Mouse (Mus musculus): ENCODE measurements around the gene Aip. TPM values are rescaled to one million over a fixed set of nuclear protein-coding genes. Genes with fewer than 3 reads are reported as not detected.

Gene Aip
- polyA plus RNA-seq, 1 experiment = 53.5 TPM

GRCm38 (mm10) chr19:4082219-4082965 lies 43.3 kb downstream of the Aip start:
- Histone ChIP-seq H3K27ac (ENCODE audit: control insufficient read depth, insufficient read depth, low read depth, low read length, poor library complexity) (no peak overlapping the region), H3K4me1 (ENCODE audit: control insufficient read depth, insufficient read depth, low read length) (no peaks in the 10 kb centered on the region; the same call in 1 of the 2 replicates), H3K4me3 (replicated peaks; ENCODE audit: control insufficient read depth, low read depth, low read length) (no peak overlapping the region)
- TF ChIP-seq CTCF (IDR thresholded peaks at IDR 0.05; ENCODE audit: control insufficient read depth, insufficient read depth, low read length) (no peak), POLR2A (IDR thresholded peaks at IDR 0.05; ENCODE audit: borderline replicate concordance, control insufficient read depth, low read depth, low read length) (no peak)
- 83% methylated on average over 11 of the region's 11 CpGs for WGBS

GRCm38 (mm10) chr19:4081394-4081793 lies 44.3 kb downstream of the Aip start, which contains the start of gene Cabp2:
Gene Cabp2, plus strand, starts transcription at chr19:4081578.
- TF ChIP-seq CTCF (IDR thresholded peaks at IDR 0.05; ENCODE audit: control insufficient read depth, insufficient read depth, low read length) = no peak
- TF ChIP-seq POLR2A (IDR thresholded peaks at IDR 0.05; ENCODE audit: borderline replicate concordance, control insufficient read depth, low read depth, low read length) = no peak
- Histone ChIP-seq H3K27ac (ENCODE audit: control insufficient read depth, insufficient read depth, low read depth, low read length, poor library complexity) (no peak within 1 kb of the TSS; the same call in 1 of the 2 replicates), H3K4me3 (replicated peaks; ENCODE audit: control insufficient read depth, low read depth, low read length) (no peak within 1 kb of the TSS), H3K4me1 (ENCODE audit: control insufficient read depth, insufficient read depth, low read length) (no peaks in the 10 kb centered on the region; the same call in 1 of the 2 replicates)
- WGBS = 66% methylated on average over 3 of the region's 3 CpGs

GRCm38 (mm10) chr19:4080511-4081009 lies 45.1 kb downstream of the Aip start:
- Histone ChIP-seq H3K4me1 (ENCODE audit: control insufficient read depth, insufficient read depth, low read length) (no peaks in the 10 kb centered on the region; the same call in 1 of the 2 replicates), H3K27ac (ENCODE audit: control insufficient read depth, insufficient read depth, low read depth, low read length, poor library complexity) (no peak overlapping the region; the same call in 1 of the 2 replicates), H3K4me3 (replicated peaks; ENCODE audit: control insufficient read depth, low read depth, low read length) (no peak overlapping the region)
- whole genome bisulfite sequencing = 41% methylated on average over 8 of the region's 8 CpGs
- no peak for TF ChIP-seq POLR2A (IDR thresholded peaks at IDR 0.05; ENCODE audit: borderline replicate concordance, control insufficient read depth, low read depth, low read length)
- TF ChIP-seq CTCF (IDR thresholded peaks at IDR 0.05; ENCODE audit: control insufficient read depth, insufficient read depth, low read length) = peak; percentile 44

GRCm38 (mm10) chr19:4079594-4079993 lies 46.1 kb downstream of the Aip start:
- no peak overlapping the region for H3K27ac ChIP-seq (ENCODE audit: control insufficient read depth, insufficient read depth, low read depth, low read length, poor library complexity)
- H3K4me1 ChIP-seq (ENCODE audit: control insufficient read depth, insufficient read depth, low read length) = no peaks in the 10 kb centered on the region; the same call in 1 of the 2 replicates
- H3K4me3 ChIP-seq (replicated peaks; ENCODE audit: control insufficient read depth, low read depth, low read length) = no peak overlapping the region
- TF ChIP-seq POLR2A (IDR thresholded peaks at IDR 0.05; ENCODE audit: borderline replicate concordance, control insufficient read depth, low read depth, low read length) (no peak), CTCF (IDR thresholded peaks at IDR 0.05; ENCODE audit: control insufficient read depth, insufficient read depth, low read length) (no peak)
- WGBS = 63% methylated on average over 1 of the region's 1 CpGs

- WGBS = 86% methylated on average over 1 of the region's 1 CpGs
- TF ChIP-seq POLR2A (IDR thresholded peaks at IDR 0.05; ENCODE audit: borderline replicate concordance, control insufficient read depth, low read depth, low read length) (no peak), CTCF (IDR thresholded peaks at IDR 0.05; ENCODE audit: control insufficient read depth, insufficient read depth, low read length) (no peak)
- Histone ChIP-seq H3K4me1 (ENCODE audit: control insufficient read depth, insufficient read depth, low read length) (no peaks in the 10 kb centered on the region; the same call in 1 of the 2 replicates), H3K27ac (ENCODE audit: control insufficient read depth, insufficient read depth, low read depth, low read length, poor library complexity) (no peak overlapping the region), H3K4me3 (replicated peaks; ENCODE audit: control insufficient read depth, low read depth, low read length) (no peak overlapping the region)
Observed at GRCm38 (mm10) chr19:4075531-4075930, 50.1 kb downstream of the Aip start.

- 86% methylated on average over 6 of the region's 6 CpGs for WGBS
Observed at GRCm38 (mm10) chr19:4072706-4073424, 52.8 kb downstream of the Aip start.

GRCm38 (mm10) chr19:4071406-4071805 lies 54.3 kb downstream of the Aip start:
- Histone ChIP-seq H3K4me3 (replicated peaks; ENCODE audit: control insufficient read depth, low read depth, low read length) (no peak overlapping the region), H3K4me1 (ENCODE audit: control insufficient read depth, insufficient read depth, low read length) (peaks cover 2% of the 10 kb centered on the region; the same call in 1 of the 2 replicates), H3K27ac (ENCODE audit: control insufficient read depth, insufficient read depth, low read depth, low read length, poor library complexity) (peak overlapping the region; percentile 66)
- TF ChIP-seq CTCF (IDR thresholded peaks at IDR 0.05; ENCODE audit: control insufficient read depth, insufficient read depth, low read length) (no peak), POLR2A (IDR thresholded peaks at IDR 0.05; ENCODE audit: borderline replicate concordance, control insufficient read depth, low read depth, low read length) (no peak)
- WGBS = 89% methylated on average over 6 of the region's 6 CpGs

More at GRCm38 (mm10) chr19:4072706-4073424, 52.8 kb downstream of the Aip start:
- no peaks in the 10 kb centered on the region; the same call in 1 of the 2 replicates for H3K4me1 ChIP-seq (ENCODE audit: control insufficient read depth, insufficient read depth, low read length)
- H3K27ac ChIP-seq (ENCODE audit: control insufficient read depth, insufficient read depth, low read depth, low read length, poor library complexity) = no peak overlapping the region
- H3K4me3 ChIP-seq (replicated peaks; ENCODE audit: control insufficient read depth, low read depth, low read length) = no peak overlapping the region
- TF ChIP-seq CTCF (IDR thresholded peaks at IDR 0.05; ENCODE audit: control insufficient read depth, insufficient read depth, low read length) (no peak), POLR2A (IDR thresholded peaks at IDR 0.05; ENCODE audit: borderline replicate concordance, control insufficient read depth, low read depth, low read length) (no peak)

GRCm38 (mm10) chr19:4070756-4071155 lies 54.9 kb downstream of the Aip start:
- Histone ChIP-seq H3K27ac (ENCODE audit: control insufficient read depth, insufficient read depth, low read depth, low read length, poor library complexity) (peak overlapping the region; percentile 66; the same call in 1 of the 2 replicates), H3K4me3 (replicated peaks; ENCODE audit: control insufficient read depth, low read depth, low read length) (no peak overlapping the region), H3K4me1 (ENCODE audit: control insufficient read depth, insufficient read depth, low read length) (peaks cover 2% of the 10 kb centered on the region; the same call in 1 of the 2 replicates)
- WGBS = 11% methylated on average over 8 of the region's 8 CpGs
- TF ChIP-seq POLR2A (IDR thresholded peaks at IDR 0.05; ENCODE audit: borderline replicate concordance, control insufficient read depth, low read depth, low read length) (no peak), CTCF (IDR thresholded peaks at IDR 0.05; ENCODE audit: control insufficient read depth, insufficient read depth, low read length) (no peak)
